Mouse (Mus musculus): ENCODE results near the gene Elane.

Gene Elane

DNA sequence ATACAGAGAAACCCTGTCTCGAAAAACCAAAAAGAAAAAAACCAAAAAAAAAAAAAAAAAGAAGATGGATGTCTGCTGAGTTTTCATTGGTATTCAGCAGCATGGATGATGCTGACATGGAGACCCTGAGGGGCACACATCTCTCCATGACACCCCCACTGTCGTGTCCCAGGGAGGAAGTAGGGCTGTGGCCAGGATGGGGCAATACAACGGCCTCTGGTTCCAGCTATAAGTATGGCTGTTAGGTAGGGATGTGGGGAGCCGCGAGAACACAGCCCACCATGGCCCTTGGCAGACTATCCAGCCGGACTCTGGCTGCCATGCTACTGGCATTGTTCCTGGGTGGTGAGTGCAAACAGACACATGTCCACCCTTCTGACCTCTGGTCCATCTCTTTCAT is at the start of gene Elane:
Elane (plus strand) TSS at position 194 of the 400 bp plus-strand sequence.
- DNase-seq = no peak

DNA sequence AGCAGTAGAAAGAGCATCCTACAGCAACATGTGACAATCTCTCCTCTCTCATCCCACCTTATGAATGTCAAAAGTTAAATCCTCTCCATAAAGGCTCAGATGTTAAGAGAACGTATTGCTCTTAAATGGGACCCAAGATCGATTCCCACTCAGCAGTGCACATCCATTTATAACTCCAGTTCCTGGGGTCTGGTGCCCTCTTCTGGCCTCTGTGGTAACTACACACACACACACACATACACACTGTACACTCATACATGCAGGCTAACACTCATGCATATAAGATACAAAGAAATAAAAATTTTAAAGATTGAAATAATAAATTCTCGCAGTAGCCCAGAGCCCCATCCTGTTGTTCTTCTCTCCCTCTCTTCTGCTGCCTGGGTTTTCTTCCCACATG is 49.1 kb upstream of the Elane start:
- no peak for DNase-seq

DNA sequence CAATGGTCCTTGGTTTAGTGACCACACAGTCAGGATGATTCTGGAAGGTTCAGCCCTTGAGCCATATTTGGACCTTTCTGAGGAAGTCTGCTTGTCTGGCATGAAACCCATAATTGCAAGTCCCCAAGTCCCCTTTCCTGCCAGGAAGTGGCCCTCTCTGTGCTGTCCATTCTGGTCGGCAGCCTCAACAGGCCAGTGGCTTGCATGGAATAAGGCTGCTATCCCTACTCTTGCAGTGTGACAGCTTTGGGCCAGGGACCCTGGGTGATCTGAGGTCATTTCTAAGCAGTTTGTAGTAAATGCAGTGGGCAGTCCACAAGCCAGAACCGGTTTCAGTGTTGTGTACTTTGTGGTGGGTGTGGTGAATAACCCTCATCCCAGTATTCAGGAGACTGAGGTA is 47.9 kb upstream of the Elane start:
- no peak for DNase-seq

DNA sequence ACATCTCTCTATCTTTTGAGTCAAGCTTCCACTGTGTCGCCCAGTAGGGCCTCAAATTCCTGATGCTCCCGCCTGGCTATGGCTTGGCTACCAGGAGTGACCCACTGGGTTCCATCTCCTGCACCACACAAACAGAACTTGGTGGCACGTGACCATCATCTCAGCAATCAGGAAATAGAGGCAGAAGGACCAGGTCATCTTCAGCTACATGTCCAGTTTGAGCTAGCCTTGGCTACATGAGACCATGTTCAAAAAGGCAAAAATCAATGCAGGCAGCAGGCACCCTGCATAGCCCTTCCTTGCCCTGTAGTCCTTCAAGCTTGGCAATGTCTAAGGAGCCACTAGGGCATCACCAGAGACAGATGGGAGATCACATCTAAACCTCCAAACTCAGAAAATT is 46.0 kb upstream of the Elane start:
- no peak for DNase-seq

DNA sequence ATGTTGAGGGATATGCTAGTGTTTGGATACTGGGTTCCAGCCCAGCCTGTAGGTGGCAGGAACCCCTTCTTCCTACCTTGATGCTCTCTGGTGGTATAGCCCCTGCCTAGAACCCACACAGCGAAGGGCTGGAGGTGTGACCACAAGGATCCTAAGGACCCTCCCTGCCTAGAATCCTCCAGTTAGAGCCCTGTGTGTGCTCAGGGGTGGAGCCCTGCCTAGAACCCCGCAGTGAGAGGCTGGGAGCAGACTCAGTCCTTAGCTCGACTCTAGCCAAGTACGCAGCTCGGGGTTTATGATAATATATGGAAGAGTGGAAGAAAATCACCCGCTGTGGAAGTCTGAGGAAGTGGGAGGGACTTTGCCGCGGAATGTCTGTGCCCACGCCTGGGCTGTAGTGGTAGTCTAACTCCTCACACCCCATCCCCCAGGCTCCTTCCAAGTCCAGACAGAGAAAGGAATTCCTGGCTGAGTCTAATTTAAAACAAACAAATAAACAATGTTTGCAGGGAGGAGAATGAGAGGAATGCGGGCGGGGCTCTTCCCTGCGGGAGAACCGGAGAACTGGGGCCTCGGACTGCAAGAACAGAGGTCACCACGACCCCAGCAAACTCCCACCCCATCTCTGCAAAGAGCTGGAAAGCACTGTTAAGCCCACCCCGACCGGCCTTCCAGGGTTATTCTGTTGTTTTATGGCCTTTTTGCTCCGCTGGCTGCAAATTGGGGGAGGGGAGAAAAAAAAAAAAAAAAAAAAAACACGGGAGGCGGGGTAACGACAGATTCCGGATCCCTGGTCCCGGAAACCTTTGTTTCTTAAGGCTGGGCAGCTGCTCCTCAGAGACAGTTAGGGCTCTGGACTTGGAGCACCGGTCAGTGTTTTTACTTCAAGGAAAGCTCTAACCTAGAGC is 45.1 kb upstream of the Elane start:
- DNase-seq = peak in 1 of 2 experiments; percentile 58

DNA sequence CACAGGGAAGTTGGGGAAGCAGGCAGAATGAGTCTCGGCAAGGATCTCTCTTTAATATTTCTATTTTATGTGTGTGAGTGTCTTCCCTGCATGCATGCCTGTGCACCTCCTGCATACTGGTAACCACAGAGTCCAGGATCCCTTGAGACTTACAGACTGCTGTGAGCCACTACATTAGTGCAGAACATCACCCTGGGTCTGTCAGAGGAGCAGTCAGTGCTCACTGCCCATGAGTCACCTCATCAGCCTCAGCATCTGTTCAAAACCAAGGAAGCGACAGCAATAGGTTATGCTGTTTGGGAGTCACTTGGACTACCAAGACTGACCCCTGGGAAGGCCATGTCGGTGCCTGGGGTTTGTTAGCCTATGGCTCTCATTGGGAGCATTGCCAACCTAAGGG is 43.7 kb upstream of the Elane start:
- DNase-seq = no peak

DNA sequence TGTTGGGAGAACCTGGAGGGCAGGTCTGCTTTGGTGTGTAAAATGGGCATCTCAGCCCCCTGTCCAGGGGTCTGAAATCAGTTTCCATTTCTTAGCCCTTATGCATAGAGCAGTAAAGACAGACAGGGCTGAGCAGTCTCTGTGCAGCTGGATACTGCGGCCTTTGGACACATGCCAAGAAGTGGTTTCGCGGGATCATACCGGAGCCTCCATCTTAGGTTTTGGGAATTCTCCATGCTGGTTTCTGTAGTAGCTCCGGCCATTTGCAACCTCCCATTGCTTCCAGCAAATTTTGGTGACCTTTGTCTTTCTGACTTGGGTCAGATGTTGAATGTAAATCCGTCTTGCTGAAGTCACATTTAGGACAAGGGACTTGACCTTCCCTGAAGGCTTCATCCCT is 42.6 kb upstream of the Elane start:
- no peak for DNase-seq

DNA sequence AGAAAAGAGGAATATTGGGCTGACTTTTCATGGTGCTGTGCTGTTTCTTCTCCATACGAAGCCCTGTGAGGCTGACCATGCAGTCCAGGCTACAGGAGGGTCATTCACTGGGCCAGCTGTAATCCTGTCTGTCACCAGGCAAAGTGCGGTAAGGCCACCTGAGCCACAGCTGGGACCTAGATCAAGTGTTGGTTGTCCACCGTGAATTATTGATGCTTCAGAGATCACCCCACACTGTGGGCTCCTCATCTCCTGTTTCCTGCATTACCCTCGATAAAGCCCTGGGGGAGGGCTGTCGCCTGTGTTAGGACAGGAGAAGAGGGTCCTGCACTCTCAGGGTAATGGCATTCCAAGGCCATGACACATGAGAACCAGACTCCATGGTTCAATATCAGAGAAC is 39.5 kb upstream of the Elane start:
- no peak for DNase-seq

DNA sequence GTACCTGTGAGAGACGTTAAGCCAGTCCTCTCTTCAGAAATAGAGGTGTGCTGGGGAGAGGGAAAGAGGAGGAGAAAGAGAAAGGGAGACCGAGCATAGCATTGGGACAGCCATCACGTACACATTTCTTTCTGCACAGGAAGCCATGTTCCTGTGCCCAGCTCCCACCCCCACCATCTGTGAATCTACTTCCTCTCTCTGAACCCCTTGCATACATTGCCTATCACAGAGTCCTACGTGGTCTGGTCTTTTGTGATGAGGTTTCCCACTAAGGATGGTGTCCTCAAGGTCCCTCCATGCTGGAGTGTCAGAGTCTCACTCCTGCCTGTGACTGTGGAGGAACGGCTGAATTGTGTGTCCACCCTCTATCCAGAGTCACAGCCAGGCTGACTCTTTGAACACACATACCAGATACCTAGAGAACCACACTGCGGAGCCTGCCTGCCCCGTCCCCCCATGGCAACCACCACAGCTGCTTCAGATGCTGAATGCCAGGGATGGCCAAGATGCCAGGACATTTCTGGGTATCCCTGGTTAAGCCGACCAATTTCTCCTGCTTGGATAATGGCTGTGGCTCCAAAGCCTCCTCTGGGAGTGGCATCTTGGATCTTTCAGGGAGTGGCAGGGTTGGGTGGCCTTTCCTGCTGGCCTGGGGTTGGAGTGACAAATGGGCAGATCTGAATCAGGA is 36.0 kb upstream of the Elane start:
- DNase-seq = peak; percentile 52 to 62

DNA sequence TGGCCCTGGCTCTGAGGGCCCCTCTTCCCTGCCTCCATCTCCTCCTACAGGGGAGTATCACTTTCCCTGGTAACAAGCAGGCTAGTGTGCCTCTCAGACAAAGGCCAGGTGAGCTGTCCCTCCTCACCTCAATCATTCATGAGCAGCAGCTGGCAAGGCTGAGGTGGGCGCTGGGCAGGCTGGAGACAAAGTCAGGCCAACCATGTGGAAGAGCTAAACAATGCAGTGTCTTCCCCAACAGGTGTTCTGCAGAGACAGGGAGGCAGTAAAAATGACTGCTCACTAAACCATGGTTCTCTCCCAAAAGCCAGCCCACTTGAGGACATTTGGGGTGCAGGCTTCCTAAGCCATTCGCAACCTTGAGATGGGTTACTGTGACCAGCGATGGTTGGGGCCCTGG is 34.4 kb upstream of the Elane start:
- DNase-seq = no peak

DNA sequence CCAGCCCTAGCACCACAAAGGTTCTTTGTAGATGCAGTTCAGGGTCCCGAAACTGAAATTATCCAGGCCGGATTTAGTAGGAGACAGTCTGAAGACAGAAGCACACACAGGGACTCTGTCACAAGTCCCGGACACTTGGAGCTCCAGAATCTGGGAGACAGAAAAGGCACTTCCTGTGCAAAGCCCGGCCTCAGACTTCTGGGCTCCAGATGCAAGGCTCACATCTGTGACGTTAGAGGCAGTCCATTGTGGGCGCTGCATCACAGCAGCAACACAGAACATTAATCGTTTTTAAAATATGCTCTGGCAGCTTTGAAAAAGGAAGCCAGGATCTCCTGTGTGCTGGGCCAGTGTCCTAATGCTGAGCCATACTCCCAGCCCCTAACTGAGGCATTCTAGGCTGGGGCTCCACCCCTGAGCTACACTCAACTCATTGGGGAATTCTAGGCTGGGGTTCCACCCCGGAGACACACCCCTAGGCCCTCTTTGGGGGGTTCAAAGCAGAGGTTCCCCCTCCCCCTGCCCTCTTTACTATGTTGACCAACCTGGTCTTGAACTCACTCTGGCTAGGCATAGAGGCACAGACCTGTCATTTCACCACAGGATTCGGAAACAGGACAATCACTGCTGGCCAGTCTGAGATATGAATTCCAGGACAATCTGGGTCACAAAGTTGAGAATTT is 33.8 kb upstream of the Elane start:
- DNase-seq = peak in 1 of 2 experiments; percentile 46

DNA sequence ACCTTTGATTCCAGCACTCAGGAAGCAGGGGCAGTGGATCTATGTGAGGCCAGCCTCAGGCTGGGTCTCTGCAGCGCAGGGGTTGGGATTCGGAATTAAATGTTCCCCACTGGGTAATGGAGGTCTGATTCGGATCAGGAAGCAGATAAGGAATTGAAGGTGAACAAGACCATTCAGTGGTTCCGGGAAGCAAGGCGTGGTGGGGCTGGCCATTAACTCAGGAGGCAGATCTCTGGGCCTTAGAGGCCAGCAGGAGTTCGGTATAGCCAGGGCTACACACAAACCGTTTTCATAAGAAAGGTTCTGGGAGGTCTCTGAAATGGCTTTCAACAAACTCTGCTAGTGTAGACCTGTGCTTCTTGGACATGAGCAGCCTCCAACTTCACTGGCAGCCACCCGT is 33.2 kb upstream of the Elane start:
- peak in 1 of 2 experiments; percentile 25 for DNase-seq

DNA sequence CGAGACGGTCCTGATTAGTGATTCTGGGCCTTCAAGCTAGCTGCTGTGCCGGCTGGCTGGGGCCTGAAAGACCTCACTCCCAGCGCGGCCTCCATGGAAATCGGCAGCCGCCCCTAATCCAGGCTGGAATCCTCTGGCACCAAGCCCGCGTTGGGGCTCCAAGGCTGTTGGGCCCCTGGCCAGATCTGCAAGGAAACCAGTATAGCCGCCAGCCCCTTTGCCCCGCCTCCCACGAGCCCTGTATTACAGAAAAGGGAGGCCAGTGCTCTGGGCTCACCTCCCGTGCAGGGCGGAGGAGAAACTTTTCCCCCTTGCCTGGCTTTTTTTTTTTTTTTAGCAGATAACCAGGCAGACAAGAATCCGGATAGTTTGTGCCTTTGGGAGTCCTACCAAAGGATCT is 32.7 kb upstream of the Elane start:
- peak; percentile 62 to 77 for DNase-seq

DNA sequence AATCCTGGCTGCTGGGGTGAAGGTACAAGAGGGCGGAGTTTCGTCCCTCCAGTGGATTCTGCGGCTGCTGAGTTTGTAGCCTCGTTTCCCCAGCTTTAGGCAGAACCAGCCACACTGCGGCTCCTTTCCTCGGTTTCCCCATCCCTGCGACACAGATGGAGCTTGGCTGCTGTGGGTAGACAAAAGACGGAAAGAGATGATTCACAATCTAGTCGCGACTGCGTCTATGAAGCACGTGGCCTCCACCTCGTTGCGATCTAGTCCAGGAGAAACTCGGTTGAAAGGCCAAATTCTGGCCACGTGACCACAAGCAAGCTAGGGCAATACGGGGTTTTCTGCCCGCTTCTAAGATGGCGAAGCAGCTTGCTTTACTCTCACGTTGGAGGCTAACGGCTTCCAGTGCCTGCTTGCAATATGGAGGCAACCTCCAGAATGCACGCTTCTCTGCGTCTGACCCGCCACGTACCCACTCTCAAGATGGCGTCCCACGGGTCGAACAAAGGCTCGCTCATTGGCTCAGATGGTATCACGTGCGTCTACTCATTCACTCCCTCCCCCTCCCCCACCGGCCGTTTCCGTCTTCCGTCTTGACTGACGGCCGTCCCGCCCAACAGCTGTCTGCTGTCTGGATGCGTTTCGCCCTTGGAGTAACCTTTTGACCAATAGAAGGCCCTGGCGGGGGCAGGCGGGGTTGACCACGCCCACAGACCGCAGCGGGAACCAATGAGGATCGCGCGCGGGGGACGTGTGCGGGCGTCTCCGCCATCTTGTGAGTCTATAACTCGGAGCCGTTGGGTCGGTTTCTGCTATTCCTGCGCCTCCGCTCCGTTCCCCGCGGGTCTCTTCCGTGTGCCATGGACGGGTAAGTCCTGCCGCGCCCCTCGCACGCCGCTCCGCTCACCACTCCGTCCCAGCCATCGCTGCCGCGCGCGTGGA is 31.9 kb upstream of the Elane start, which contains the start of gene Ptbp1:
Ptbp1 (plus strand) TSS at position 568 of the 936 bp plus-strand sequence.
- peak; percentile 99 for DNase-seq

DNA sequence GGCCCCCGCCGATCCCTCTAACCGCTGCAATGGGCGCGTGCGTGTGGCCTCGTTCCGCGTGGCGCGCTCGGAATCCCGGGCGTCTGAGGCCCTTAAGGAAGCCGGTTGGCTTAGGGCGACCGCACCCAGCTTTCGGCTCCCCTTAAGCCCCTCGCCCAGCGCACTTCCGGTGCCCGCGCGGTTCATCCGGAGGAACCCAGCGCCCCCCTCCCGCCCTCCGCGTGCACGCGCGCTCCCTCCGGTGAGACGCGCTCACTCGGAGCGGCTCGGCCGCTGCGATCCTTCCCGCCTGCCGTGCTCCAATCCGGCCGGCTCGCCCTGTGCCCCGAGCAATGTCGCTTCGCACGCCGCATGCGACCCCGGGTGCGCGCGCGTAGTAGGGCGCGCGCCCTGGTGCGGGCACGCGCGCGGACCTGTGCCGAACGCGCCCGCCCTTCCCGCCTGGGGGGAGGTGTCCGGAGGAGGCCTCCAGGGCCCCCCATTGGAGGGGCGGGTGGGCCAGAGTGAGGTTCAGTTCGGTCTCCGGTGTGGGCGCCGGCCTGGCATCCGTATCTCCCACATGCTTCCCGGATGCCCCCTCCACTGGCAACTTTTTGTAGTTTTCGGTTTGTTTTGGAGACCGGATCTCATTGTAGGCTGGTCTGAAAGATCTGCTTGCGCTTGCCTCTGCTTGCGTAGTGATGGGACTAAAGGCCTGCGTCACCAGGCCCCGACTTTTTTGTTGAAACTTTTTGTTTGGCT is 31.1 kb upstream of the Elane start:
- peak; percentile 83 to 88 for DNase-seq

DNA sequence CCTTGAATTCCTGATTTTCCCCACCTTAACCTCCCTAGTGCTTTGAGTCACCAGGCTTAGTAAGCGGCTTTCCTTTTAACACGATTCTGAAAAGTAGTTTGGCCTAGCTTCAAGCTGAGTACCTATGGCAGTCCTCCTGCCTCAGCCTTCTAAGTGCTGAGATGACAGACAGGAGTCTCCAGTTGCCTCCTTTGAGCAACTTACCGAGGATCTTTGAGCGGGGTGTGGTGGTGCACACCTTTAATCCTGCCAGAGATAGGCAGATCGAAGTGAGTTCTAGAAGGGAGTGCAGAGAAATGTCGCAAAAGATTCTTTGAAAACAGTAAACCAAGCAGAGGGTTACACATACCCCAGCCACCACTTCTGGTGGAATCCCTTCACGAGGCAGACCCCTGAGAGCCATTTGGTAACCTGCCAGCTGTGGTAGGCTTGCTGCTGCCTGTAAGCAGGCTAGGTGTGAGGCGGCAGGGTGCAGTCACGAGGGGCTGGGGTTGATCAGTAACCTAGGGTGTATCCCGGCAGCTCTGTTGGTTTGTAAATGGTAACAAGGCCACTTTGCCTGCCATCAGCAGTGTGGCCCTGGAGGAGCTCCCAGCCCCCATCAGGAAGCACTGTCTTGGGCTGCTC is 30.4 kb upstream of the Elane start:
- peak in 1 of 2 experiments; percentile 49 for DNase-seq

DNA sequence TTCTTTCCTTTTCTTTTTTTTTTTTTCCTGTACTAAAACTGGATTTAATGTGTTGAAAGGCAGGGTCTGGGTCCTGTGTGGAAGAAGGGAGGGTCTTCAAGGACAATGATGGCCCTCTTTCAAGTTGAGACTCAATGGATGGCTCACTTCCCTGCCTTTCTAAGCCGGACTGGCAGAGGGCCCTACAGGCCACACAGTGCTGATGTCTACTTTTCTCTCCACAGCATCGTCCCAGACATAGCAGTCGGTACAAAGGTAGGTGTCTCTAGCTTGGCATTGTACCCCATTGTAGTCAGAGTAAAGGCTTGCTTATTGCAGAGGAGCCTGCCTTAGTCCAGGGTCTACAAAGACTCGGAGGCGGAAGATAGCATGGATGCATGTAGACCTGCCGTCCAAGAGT is 29.8 kb upstream of the Elane start:
- DNase-seq = no peak

DNA sequence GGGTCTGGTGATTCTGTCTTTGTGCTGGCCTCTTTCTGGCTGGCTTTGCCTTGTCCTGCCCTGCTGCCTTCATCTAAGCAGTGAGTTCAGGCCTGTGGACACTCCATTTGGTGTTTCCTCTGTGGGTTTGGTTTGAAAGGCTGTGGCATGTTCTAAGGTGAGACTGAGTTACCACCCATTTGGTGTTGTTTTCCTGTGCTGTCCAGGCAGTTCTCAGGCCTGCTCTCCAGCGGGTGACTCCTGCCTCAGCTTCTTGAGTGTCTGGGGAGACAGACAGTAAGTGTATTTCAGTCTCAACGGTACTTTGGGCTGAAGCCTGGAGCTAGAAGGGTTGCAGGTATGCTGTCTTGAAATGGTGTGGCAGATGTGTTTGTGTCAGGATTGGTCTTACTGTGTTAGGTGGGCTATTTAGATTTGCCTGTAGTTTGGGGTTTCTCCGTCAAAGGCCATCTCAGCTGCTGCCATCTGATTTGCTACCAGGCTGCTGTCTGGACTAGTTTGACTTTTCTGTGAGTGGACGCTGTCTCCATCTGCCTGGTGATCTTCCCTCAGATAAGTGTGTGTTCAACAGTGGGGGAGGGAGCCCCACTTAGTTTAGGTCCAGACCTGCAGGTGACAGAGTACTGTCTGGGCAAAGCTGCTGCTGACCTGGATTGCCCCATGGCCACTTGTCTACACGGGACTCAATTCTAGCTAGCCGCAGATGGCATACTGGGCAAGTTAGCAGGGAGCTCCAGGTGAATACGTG is 29.2 kb upstream of the Elane start:
- no peak for DNase-seq

DNA sequence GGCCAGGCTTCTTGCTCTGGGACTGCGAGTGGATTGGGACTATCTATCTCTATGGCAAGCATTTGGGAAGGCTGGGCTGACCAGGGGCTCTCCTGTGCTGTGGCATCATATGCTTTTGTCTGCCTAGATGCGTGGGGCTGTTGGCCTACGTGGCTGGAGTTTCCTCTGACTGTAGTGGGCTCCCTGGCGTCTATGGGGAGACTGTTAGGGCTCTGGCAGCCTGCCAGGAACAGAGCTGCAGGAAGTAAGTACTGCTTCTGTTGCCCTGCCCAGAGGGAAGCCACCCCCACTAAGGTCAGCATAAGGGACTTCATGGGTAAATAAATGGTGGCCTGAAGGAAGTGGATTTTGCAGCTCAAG is 28.6 kb upstream of the Elane start:
- peak in 1 of 2 experiments; percentile 67 for DNase-seq

DNA sequence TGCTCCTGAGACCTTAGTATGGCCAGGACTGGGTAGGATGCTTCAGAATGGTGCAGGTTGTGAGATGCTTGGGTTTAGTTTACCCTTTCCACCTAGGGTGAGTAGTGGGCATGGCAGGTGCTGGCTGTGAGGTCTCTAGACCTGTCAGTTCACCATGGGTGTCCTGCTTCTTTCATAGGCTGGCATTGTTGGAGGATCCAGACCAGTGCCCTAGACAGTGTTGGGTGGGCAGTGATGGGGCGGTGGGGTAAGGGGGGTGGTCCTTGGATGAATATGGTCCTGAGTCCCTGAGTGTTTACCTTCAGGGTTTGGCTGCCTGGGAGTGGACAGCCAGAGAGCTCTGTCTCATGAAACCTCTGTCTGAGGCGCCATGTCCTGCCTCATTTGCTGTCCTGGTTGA is 28.2 kb upstream of the Elane start:
- DNase-seq = no peak
